Mouse (Mus musculus) 3T3-L1 (cell line): Measurements from ENCODE around the gene Klhl21.
A peak's percentile ranks its signal among the peaks of the same experiment; 100 is the strongest.
"Not testable (repeated sequence)": the region's sequence is repeated elsewhere in the genome, so short reads cannot be mapped to it uniquely, and the experiment has no call there.

Experiments used
- DNase-seq: peaks from one replicate; pipeline ENCODE4 v3.0.0-alpha.2; 2015; ENCODE audit warnings: low read depth, low spot score

Klhl21 gene

DNA sequence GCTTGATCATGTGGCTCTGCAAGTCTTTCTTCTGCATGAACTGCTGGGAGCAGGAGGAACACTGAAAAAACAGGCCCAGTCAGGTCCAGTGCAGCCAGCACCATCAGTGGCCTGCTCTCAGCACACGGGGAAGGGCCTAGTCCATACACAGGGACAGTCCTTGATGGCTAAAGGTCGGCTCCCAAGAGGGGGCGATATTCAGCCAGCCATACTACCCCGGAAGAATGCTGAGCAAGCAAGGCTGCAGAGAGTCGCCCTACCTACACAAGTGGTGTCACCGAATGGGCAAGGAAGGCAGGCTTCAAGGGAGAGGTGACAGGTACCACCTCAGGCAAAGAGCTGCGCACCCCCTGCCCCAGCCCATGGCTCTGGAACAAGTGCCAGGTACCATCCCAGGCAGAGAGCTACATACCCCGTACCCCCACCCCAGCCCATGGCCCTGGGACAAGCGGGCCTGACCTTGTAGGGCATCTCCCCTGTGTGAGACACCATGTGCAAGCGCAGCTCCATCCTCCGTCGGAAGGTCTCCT, 13.0 kb downstream of the Klhl21 start:
- no peak for DNase-seq

DNA sequence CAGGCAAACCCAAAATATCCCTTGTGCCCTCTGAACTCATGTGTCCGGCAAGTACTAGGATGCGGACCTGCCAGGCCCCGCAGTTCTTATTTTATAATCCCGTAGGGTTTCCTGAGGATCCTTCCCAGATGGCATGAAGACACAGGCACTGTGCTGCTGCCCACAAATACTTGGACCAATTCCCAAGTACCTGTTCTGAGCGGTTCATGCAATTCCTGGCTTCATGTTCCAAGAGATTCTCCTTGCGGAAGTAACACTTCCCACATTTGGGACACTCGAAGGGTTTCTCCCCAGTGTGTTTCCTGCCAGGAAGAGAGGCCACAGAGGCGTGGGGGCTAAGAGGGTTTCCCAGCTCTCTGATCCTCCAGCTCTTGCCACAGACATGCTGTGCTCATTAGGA, 13.9 kb downstream of the Klhl21 start:
- no peak for DNase-seq

DNA sequence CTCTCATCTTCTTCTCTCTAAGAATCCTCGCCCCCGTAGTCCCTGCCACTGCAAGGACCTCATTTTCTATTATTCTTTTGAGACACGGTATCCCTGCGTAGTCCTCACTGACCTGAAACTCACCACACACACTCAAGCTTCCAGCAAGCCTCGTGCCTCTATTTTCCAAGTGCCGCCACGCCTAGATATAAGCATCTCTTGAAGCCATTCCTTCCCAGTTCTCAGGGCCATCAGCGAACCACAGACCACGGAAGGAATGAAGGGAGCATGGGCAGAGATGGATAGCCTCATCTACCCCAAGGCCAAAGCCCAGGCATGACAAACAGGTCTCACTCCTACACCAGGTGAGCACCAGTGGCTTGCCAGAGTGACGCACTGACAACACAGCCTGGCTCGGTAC, 15.9 kb downstream of the Klhl21 start:
- no peak for DNase-seq

DNA sequence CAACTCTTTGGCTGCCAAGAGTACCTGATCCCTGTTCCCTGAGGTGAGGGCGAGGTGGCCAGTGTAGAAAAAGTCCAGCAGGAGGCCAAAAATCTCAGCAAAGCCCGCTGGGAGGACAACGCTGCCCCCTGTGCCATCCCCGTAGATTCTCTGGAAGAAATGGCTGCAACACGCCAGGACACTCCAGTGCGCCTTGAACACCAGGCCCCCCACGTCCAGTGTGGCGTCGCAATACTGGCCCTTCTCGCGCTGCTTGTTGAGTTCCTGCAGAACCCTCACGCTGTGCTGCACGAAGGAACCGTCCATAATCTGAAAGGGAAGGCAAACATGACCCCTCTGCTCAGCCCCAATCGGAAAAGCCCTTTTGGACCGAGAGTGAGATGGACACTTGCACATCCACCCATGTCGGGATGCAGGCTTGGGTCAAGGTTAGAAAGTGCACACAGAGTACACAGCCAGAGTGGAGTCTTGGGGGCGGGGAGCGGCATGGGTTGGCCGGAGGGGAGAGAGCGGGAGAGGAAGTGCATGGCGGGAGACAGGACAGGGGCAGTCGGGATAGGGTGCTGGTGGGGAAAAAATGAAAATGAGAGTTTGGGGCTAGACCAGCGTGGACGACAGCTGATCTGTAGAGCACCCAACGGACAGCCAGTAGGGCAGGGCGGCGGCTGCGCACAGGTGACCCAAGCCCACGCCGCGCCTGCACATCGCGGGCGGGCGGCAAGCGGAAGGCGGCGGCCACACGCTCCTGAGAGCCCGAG, 18.3 kb downstream of the Klhl21 start:
- peak; percentile 51 for DNase-seq

DNA sequence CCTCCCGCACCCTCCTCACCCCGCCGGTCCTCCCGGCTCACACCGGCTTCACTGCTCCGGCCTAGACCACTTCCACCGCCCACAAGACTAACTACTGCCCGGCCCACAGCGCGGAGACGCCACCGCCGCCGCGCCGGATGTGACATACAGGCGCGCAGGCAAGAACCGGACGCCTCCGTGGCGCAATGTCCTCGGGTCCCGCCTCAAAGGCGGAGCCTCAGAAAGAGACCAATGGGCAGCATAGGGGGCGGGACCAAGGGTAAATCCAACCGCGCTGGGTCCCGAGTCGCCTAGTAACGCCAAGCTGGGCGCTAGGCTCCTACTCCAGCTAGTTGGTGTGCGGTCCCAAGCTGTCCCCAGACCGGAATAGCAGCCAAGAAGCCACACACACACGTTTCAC, 18.9 kb downstream of the Klhl21 start, which contains the start of gene Zbtb48:
Gene Zbtb48, minus strand, starts transcription at position 148 of the 400 bp plus-strand sequence.
- DNase-seq: peak; percentile 96

DNA sequence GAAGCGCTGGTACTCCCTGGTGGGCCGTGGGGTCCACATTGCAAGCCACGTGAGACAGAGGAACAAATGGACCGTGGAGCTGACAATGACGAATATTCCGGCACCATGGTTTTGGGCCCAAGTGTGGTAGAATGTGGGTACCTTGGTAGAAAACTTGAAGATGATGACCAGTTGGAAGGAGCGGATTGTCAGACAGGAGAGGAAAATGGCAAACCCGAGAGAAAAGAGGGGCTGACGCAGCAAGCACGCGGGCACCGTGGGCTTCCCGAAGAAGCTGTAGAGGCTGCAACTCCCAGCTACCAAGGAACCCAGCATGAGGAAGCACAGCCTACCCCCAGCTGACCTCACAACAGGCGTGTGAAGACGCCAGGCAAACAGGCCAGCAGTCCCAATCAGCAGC, 19.9 kb downstream of the Klhl21 start:
- DNase-seq: no peak

DNA sequence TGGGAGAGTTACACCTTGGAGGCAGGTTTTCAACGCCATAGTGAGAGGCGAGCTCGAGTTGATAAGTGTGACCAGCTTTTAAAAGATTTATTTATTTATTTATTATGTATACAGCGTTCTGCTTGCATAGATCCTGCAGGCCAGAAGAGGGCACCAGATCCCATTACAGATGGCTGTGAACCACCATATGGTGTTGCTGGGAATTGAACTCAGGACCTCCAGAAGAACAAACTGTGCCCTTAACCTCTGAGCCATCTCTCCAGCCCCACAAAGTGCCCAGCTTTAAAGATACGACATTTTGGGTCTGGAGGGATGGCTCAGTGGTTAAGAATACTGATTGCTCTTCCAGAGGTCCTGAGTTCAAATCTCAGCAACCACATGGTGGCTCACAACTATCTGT, 20.5 kb downstream of the Klhl21 start:
- DNase-seq: peak; percentile 32

DNA sequence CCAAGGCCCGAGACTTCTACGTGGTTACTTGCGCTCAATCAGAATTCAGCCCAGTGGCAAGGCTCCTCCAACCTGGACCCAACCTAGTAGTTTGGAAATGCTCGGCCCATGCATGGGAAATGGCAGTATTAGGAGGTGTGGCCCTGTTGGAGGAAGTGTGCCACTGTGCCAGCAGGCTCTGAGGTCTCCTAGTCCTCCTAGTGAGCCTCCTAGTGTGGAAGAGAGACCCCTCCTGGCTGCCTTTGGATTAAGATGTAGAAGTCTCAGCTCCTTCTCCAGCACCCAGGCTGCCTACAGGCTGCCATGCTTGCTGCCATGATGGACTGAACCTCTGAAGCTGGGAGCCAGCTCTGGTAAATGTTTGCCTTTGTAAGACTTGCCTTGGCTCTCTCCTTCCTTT, 21.4 kb downstream of the Klhl21 start:
- DNase-seq: peak; percentile 37

DNA sequence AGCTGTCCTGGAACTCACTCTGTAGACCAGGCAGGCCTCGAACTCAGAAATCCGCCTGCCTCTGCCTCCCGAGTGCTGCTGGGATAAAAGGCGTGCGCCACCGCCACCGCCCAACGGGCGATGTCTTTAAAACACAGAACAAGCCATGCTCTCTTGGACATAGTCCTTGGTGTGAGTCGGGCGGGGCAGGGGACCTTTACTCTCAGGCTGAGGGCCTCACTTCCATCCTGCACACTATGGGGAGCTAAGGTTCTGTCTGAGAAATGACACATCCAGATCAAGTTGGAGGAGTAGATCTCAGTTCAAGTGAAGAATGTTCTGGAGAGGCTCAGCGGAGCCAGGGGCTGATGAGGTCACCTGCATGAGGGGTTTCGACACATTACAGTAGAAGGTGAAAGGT, 24.3 kb downstream of the Klhl21 start:
- no peak for DNase-seq

DNA sequence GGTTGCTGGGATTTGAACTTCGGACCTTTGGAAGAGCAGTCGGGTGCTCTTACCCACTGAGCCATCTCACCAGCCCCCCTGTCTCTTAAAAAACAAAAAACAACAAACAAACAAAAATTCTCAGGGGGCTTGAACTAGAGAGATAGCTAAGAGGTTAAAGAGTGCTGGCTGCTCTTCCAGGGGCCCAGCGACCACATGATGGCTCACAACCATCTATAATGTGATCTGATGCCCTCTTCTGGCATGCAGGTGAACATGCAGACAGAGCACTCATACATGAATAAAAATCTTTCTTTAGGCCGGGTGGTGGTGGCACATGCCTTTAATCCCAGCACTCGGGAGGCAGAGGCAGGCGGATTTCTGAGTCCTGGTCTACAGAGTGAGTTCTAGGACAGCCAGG, 27.9 kb downstream of the Klhl21 start:
- not testable (repeated sequence) for DNase-seq

DNA sequence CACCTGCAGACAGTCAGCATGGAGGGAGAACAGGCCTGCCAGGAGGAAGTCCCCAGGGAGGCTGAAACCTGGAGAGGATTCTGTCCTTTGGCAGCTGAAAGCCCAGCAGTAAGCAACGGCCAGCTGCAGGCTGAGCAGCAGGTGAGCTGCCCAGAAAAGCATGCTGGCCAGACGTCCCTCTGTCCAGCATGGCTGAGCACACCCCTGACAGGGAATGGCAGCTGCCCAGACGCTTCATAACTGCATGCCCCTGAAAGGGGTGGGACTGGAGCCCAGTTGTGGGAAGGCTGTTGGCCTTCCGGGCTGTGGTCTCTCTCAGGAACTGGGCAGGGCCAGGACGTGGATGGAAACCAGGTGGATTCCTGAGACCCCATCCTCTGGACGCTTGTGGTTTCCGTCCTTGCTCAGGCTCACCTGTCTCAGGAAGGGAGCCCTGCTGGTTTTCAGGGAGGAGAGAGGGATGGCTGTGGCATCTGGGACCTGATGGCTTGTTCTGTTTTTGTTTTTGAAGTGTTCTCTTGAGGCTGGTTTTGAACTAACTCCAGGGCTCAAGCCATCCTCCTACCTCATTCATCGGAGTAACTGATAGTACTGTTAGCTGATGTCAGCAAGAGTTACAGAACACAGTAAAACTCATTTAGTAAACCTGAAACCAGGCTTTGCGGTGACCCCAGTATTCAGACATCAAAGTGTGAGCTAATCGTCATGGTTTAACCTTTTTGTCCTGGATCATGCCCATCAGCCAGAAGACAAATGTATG, 29.8 kb downstream of the Klhl21 start, which contains the start of gene Tas1r1:
Gene Tas1r1, minus strand, starts transcription at position 344 of the 760 bp plus-strand sequence.
- peak; percentile 17 for DNase-seq

DNA sequence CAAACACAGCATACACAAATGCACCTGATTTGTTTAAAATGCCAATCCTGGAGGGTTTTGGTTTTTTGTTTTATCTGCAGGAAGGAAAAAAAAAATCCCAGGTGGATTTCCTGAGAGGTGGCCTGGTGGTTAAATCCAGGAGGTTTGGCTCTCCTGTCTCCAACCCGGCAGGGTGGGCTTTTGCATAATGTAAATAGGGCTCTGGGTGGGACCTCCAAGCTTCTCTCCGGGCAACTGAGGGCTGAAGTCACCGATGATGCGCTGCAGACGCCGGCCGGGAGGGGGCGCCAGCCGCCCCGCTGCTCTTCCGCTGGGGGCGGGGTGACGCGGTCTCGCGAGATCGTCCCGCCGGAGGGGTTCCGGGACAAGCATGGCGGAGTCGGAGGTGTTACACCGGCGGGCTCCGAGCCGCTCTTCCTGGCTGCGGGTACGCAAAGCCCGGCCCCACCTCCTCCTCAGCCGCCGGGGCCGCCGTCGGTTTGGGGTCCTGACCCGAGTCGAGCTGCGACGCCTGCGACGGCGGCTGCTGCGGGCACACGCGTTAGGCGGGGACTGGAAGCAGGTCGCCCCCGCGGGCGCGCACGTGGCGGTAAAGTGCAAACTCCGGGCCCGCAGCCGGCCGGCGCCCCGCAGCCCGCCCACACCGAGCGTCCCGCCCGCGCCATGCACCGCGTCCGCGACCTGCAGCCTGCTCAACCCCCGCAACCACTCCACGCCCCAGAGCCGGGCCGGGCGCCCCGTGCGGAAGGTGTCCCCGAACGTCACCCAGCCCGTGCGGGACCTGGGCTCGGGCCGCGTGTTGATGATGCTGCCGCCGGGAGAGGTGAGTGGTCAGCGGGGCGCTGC, 30.6 kb downstream of the Klhl21 start, which contains the start of gene Nol9:
Gene Nol9, plus strand, starts transcription at position 337 of the 846 bp plus-strand sequence.
- peak; percentile 80 for DNase-seq

DNA sequence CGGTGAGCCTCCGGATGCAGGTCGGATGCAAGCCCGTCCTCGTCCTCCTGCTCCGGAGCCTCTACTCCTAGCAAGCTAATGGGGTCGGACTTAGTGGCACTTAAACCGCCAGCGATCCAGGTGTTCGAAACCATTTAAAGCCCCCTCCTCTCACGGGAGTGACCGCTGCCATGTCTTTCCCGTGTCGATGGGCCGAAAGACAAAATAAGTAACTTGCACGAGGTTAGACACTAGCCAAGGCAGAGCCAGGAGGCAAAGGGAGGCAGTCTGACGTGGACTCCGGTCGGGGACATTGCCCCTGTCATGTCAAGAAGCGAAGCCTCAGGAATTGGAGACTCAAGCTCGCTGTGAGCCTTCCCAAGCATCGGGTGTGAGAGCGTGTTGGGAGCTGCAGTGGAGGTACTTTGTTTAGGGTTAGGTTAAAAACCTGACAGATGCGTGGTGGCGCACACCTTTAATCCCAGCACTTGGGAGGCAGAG, 31.3 kb downstream of the Klhl21 start:
- DNase-seq: no peak

DNA sequence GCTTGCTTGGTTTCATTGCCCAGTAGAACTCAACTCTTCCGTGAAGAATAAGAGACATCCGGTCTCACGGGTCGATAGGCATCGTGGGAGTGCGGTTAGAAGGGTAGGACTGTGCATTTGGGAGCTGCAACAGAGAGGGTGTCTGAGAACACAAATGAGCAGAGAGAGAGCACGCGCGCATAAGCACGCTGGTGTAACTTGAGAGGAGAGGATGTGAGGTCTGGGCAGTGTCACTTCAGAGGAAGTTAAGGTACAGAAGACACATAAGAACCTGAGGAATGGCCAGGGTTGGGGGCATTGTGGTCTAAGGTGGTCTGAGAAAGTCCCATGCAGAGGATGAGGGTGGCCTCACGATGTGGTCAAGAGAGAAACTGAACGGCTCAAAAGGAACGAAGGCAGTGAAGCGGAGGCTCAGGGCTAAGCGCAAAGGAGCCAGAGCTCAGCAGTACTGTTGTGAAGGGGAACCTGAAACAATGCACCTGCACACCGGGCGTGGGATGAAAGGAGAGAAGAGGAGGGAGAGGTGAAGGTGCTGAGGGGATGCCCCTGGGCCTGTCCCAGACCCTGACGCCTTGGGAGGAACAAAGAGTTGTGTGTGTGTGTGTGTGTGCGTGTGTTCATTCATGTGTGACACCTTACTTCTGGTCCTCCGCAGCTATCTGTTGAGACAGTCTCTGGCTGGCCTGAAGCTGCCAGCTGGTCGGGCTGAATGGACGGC, 33.5 kb downstream of the Klhl21 start:
- no peak for DNase-seq

DNA sequence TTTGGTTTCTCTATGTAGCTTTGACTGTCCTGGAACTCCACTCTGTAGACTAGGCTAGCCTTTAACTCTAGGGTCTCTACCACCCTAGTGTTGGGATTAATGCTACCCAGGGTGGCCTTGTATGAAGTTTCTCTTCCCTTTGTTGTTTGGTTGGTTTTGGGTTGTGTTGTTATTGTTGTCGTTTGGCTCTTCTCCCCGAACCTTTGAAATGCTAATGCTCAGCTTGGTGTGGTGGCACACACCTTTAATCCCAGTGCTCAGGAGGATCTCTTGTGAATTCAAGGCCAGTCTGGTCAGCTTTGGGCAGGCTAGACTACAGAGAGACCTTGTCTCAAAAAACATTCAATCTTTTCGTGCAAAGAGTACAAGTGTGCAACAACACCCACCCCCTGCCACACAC, 34.6 kb downstream of the Klhl21 start:
- no peak for DNase-seq

DNA sequence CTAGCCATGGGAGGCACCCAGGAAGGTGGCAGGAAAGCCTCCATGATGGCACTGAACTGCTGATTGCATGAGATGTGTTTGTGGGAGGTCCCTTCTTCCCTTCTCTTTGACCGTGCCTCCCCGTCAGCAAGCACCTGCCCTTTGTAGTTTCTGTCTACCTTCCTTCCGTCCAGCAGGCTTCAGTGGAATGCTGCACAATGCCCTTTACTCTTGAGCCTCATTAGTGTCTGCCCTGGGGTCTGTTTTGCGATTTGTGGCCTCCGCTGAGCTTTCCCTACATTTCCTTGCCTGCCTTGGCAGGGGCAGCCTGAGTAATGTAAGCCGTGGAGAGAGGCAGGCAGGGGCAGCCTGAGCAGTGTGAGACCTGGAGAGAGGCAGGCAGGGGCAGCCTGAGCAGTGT, 36.0 kb downstream of the Klhl21 start:
- DNase-seq: no peak

DNA sequence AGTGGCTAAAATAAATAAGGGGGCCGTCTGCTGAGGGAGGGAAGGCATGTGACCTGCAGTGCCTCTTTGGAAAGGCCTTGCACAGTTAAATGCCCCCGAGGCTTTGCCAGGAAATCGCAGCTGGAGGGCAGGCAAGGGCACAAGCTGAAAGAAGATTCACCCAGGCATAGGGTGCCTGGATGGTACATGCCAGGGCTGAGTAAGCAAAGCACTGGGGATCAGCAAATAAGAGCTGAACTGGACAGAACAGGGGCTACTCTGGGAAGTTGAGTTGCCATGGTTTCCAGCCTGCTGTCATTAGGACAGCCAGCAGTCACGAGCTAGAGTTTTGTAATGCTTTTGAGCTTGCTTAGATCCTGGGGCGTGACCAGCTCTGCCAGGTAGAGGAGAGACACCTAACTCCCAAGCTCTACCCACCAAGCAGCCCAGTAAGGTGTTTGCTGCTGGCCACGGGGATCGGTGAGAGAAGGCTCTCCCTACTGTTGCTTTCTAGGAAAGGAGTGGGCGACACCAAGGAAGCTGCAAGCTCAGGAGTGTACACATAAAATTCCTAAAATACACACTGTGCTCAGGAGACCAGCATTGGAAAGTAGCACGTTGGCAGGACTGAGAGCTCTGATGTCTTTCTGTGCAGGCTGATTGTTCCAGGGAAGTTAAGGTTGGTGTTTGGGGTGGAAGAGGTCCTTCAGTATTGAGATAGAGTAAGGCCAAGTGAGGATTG, 53.9 kb downstream of the Klhl21 start:
- DNase-seq: no peak

DNA sequence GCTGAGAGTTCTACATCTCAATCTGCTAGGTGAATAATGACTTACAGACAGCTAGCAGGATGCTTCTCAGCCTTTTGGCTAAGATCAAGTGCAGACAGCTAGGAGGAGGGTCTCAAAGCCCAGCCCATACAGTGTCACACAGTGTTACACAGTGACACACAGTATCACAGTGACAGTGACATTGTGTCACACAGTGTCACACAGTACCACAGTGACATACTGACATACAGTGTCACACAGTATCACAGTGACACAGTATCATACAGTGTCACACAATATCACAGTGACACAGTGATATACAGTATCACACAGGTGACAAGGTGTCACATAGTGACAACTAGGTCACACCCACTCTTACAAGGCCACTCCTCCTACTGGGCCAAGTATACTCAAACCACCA, 58.7 kb downstream of the Klhl21 start:
- no peak for DNase-seq
